Mouse (Mus musculus) Muller cell, postnatal 12 days (primary cell): ENCODE data around the gene Pde4dip.

Experiments
- DNase-seq: peaks from one replicate; pipeline ENCODE4 v3.0.0-alpha.2; 2015; ENCODE audit errors: inconsistent ontology term

The Pde4dip gene

DNA sequence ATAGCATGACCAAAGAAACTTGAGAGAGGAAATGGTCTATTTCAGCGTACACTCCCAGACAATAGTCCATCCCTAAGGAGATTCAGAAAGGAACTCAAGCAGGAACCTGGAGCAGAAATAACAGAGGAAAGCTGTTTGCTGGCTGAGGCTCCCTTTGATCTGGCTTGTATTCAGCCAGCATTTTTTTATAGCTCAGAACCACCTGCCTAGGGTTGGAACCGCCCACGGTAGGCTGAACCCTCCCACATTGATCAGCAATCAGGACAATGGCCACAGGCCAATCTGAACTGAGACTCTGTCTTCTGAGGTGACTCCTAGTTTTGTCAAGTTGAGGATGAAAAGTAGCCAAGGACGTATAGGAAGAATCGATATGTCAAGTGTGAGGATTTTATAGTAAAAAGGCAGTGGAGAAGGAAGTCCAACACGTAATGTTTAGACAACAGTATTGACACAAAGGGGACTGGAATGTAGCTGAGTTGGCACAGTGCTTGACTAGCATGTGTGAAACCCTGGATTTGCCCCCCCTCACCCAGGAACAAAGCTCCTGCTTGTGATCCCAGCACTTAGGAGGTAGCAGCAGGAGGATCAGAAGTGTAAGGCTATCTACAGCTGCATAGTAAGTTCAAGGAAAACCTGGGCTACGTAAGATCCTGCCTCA, 44.2 kb downstream of the Pde4dip start:
- no peak for DNase-seq

DNA sequence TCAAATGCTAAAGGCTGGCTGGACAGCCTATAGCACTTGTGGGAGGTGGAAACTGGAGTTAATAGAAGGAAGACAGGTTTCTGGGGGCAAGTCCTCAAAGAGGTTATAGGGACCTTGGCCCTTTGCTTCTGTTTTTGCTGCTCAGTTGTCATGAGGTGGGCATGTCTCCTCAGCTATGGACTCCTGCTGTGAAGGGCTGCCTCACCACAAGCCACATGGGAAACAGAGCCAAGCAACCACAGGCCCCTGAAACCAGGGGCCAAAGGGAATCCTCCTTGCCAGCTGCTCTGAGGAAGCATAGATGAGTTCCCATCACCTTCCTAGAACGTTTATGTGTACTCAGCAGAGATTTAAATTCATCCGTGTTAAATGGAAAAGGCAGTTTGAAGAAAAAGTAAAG, 45.9 kb downstream of the Pde4dip start:
- no peak for DNase-seq

GRCm38 (mm10) chr3:97840439-97840838, 48.1 kb downstream of the Pde4dip start:
- DNase-seq = peak; percentile 6

- no peak for DNase-seq
Observed at GRCm38 (mm10) chr3:97835888-97836287, 52.6 kb downstream of the Pde4dip start.

DNA sequence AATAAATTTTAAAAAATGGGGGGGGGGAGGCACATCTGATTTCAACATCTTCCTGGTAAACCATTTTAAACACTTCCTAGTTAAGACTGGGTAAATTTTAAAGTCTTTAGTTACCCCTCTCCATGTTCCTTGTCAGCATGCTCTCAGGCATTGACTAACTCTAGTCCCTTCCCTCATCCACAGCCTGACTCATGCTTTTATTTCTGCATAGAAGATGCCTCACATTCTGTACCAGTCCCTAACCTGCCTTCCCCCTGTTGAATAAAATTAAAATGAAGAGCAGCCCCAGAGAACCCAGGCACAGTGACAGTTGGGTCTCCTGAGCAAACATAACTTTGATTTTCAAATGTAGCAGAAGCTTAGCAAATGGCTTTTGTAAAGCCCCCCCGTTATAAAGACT, 53.9 kb downstream of the Pde4dip start:
- DNase-seq = no peak

GRCm38 (mm10) chr3:97831564-97832320, 56.8 kb downstream of the Pde4dip start:
- DNase-seq = no peak

DNA sequence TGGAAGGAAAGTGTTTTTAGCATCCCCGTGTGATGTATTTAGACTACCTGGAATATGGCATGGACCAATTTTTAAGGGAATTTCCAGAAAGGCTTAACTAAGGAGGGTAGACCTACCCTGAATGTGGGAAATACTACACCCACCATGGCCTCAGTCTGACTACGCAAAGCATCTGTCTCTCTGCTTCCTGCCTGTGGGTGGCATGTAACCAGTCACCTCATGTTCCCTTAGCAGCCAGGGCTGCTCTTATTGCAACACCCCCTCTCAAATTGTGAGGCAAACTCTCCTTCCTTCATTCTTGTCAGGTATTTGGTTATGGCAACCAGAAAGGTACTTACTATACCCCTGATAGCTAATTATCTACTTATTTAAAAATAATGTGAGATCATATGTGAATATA, 57.9 kb downstream of the Pde4dip start:
- DNase-seq = no peak

- no peak for DNase-seq
Observed at GRCm38 (mm10) chr3:97830122-97830521, 58.4 kb downstream of the Pde4dip start.

- peak; percentile 13 for DNase-seq
Observed at GRCm38 (mm10) chr3:97828286-97828685, 60.2 kb downstream of the Pde4dip start.

DNA sequence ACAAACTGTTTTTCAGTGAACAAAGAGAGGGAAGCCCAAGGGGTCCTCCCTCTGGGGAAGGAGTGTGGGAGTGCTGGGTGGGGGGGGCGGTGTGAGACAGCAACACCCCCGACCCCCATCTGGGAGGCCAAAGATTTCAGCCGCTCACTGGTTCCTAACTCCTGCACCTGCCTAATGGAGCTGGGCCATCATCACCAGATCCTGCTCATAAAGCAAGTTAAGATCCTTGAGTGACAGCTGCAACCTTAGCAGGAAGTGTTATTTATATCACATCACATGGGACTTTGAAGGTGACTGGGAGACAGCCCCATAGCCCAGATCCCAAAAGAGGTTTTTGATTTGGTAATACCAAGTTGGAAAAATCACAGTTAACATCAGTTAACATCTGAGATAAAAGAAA, 63.3 kb downstream of the Pde4dip start:
- no peak for DNase-seq

- no peak for DNase-seq
Observed at GRCm38 (mm10) chr3:97824744-97825143, 63.8 kb downstream of the Pde4dip start.

- peak; percentile 57 for DNase-seq
Observed at GRCm38 (mm10) chr3:97824011-97824711, 64.3 kb downstream of the Pde4dip start.

GRCm38 (mm10) chr3:97823438-97823837, 65.1 kb downstream of the Pde4dip start:
- DNase-seq = no peak

DNA sequence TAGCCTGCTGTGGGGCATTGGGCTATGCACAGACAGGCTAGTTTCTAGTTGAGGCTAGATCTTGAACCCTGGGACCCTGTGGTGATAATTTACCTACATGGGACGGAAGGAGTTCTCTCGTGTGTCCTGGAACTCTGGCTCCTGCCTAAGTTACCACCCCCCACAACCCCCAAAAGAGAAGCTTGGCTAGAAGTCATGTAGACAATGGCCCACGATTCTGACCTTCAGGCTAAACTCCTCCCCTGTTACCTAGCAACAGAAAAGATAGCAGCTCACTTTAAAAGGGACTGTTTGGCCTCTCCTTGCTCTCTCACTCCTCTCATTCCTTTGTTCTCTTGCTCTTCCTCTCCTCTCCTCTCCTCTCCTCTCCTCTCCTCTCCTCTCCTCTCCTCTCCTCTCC, 69.5 kb downstream of the Pde4dip start:
- DNase-seq = no peak

GRCm38 (mm10) chr3:97818383-97818982, 70.0 kb downstream of the Pde4dip start:
- no peak for DNase-seq

DNA sequence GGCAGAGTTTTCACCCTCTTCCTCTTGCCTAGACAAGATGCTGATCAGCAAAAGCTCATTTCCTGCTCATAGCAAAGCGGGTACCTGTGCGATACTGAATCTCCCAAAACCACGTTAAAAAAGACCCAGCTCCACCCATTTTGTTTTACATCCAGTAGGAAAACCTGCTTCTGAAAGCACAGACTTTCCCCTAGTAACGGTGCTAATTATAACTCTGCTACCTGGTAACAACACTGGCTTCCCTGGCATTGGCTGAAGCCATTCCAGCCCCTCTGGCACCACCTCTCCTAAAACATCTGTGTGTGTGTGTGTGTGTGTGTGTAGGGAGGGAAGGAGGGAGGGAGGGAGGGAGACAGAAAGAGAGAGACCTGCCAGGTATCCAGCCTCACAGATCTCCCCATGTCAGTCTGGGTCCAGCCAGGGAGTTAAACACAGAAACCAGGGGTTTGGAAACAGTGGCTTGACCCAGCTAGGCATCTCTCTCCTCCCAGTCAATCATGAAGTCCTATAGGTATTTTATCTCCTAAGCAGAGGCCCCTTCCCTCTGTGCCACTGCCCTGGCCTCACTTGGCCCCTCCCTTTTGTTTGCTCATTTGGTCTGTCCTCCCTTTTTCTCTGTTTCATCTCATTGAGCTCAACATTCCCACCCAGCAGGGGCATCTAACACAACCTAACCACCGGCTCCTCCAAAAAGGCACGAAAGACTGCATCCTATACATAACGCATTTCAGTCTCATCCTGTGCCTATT, 76.7 kb downstream of the Pde4dip start:
- no peak for DNase-seq

DNA sequence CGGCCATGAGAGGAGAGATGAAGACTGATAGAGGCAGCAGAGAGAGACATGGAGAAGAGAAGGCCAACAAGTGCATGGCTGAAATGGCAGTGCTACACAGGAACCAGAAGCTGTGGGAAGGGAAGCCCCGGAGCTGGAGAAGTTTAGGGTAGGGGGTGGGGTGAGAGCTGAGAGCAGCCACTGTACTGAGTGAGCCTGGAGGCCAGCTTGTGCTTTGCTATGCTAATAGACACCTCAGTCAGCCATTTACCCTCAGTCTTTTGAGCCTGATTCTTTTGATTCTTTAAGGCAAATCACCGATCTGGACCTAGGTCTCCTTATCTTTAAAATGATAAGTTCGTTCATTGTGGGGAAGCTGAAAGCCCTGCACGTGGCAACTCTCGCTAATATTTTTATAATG, 77.3 kb downstream of the Pde4dip start:
- DNase-seq = no peak

DNA sequence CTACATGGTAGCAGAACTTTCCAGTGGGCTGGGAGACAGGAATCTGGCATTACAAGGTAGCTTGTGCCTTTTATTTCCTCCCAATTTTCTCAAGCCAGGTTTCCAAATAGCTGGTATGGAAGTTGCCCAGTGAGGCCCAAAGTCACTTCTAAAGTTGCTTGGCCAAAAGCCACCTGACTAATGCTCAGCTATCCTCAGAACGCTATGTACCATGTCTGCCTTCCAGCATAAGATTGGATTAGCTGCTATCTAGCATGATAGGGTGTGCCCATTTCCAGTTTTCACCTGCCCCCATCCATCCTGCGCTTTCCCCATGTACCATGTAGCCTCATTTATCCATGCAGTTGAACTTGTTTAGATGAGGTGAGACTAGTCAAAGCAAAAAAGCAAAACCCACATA, 78.2 kb downstream of the Pde4dip start:
- no peak for DNase-seq

- no peak for DNase-seq
Observed at GRCm38 (mm10) chr3:97805559-97805958, 82.9 kb downstream of the Pde4dip start.

DNA sequence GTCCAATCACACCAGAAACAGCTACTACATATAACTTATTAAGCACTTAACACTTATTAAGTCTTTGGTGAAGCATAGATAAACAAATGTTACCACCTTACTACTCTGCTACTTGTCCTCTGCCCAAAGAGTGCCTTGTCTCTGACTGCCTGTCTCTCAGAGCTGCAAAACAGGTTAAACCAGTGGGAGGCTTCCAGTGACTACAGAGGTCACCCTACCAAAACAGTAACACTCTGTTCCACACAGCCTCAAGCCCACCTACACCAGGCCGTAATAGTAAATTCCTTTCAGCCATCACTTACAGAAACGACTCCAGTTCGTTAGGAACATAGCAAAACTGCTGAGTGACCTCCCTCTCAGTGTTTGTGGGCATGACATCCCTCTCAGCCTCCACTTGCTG, 84.8 kb downstream of the Pde4dip start:
- no peak for DNase-seq

- DNase-seq = no peak
Observed at GRCm38 (mm10) chr3:97802927-97803326, 85.6 kb downstream of the Pde4dip start.

DNA sequence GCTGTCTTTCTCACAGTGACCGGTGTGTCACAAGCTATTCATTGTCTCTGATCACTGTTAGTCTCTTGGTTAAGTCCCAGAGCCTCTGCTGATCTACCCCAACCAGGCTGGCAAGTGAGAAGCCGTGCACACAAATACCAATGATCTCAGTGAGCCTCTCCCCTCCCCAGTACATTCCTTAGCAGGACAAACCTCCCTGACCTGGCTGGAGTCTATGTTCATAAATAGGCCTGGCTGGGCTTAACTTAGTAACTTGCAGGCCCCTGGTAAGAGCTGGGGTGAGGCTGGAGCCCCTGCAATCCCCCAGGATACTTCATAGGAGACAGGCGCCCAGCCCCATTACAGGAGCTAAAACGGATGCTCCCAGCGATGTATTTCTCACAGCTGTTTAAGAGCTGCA, 86.2 kb downstream of the Pde4dip start:
- no peak for DNase-seq
